Mouse (Mus musculus) liver, embryonic 11.5 days (tissue): Measurements from ENCODE around the gene Herc3. TPM values are rescaled to one million over a fixed set of nuclear protein-coding genes. Genes with fewer than 3 reads are reported as not detected.

Source experiments
- ATAC-seq: fragments of 200-750 bp; cut with Nextera tagmentation; replicated peaks from 2 replicates; pipeline ENCODE4 v1.8.0; 2017; ENCODE audit warnings: moderate number of reproducible peaks, mild to moderate bottlenecking, moderate TSS enrichment, moderate library complexity; ENCODE audit not compliant: low FRiP score
- DNase-seq: peaks from one replicate; pipeline ENCODE4 v3.0.0-alpha.2; 2017; ENCODE audit warnings: low spot score
- H3K27ac ChIP-seq: fragments of 300-500 bp; sonication (generic); 2 replicates; pipeline ENCODE4 v1.5.1; 2014; ENCODE audit warnings: mild to moderate bottlenecking, low read depth, low read length, control low read depth
- H3K27me3 ChIP-seq: fragments of 300-500 bp; sonication (generic); replicated peaks from 2 replicates; pipeline ENCODE4 v1.6.1; 2014; ENCODE audit warnings: low read length, mixed read lengths; ENCODE audit not compliant: control insufficient read depth, insufficient read depth
- H3K36me3 ChIP-seq: fragments of 300-500 bp; sonication (generic); 2 replicates; pipeline ENCODE4 v1.6.1; 2014; ENCODE audit warnings: mild to moderate bottlenecking, low read length, moderate library complexity, mixed read lengths; ENCODE audit not compliant: control insufficient read depth, insufficient read depth
- H3K4me1 ChIP-seq: fragments of 300-500 bp; sonication (generic); replicated peaks from 2 replicates; pipeline ENCODE4 v1.6.1; 2014; ENCODE audit warnings: low read length, mixed read lengths; ENCODE audit not compliant: control insufficient read depth, insufficient read depth
- H3K4me2 ChIP-seq: fragments of 300-500 bp; sonication (generic); 2 replicates; pipeline ENCODE4 v1.6.1; 2014; ENCODE audit warnings: mild to moderate bottlenecking, control low read depth, moderate library complexity
- H3K4me3 ChIP-seq: fragments of 300-500 bp; sonication (generic); 2 replicates; pipeline ENCODE4 v1.5.1; 2014; ENCODE audit warnings: low read depth, low read length, control low read depth
- H3K9ac ChIP-seq: fragments of 300-500 bp; sonication (generic); 2 replicates; pipeline ENCODE4 v1.6.1; 2014; ENCODE audit warnings: low read depth, low read length, control low read depth
- H3K9me3 ChIP-seq: fragments of 300-500 bp; sonication (generic); 2 replicates; pipeline ENCODE4 v1.6.1; 2016; ENCODE audit warnings: low read length, inconsistent platforms, mixed read lengths; ENCODE audit not compliant: control insufficient read depth
- WGBS: fragments of 180-500 bp; shearing (Covaris S2); extraction: QIAGEN DNeasy Blood & Tissue Kit; methylation state at CpG from one replicate; pipeline ENCODE4 v1.1.7; 2014; 5-methylcytosine and 5-hydroxymethylcytosine counted together
- polyA plus RNA-seq: library from polyadenylated mRNA; unstranded; fragments of >200 nt; fragmentation: Nextera tagmentation; extraction: Ambion mirVana; gene quantifications from 2 replicates; pipeline ENCODE4 v1.2.1, GENCODE M21; 2014

Gene Herc3
- polyA plus RNA-seq, 1 experiment from 2014 or later: 3.6 TPM

GRCm38 (mm10) chr6:58962691-58963090 lies 131.4 kb downstream of the Herc3 start:
- DNase-seq (no peak), ATAC-seq (no peak)
- no peaks in the 10 kb centered on the region for H3K9me3 ChIP-seq
- H3K27me3 ChIP-seq: no peaks in the 10 kb centered on the region
- H3K4me3 ChIP-seq: no peak overlapping the region
- no peak overlapping the region for H3K9ac ChIP-seq
- H3K27ac ChIP-seq: no peak overlapping the region
- WGBS: 79% methylated on average over 5 of the region's 5 CpGs
- no peaks in the 10 kb centered on the region for H3K36me3 ChIP-seq
- no peak overlapping the region for H3K4me2 ChIP-seq
- H3K4me1 ChIP-seq: 0 out of 2 replicates have a peak, but pooled peaks cover 4% of the 10 kb centered on the region

GRCm38 (mm10) chr6:58964091-58964490 lies 132.8 kb downstream of the Herc3 start:
- Histone ChIP-seq H3K4me2 (no peak overlapping the region), H3K9ac (no peak overlapping the region), H3K36me3 (no peaks in the 10 kb centered on the region), H3K27ac (no peak overlapping the region), H3K9me3 (no peaks in the 10 kb centered on the region), H3K27me3 (no peaks in the 10 kb centered on the region), H3K4me3 (no peak overlapping the region), H3K4me1 (0 out of 2 replicates have a peak, but pooled peaks cover 4% of the 10 kb centered on the region)
- no peak for ATAC-seq
- 84% methylated on average over 2 of the region's 2 CpGs for WGBS
- no peak for DNase-seq

- ATAC-seq: no peak
Measured at GRCm38 (mm10) chr6:58964565-58964964, 133.3 kb downstream of the Herc3 start.

GRCm38 (mm10) chr6:58965071-58965831 lies 134.0 kb downstream of the Herc3 start:
- Histone ChIP-seq H3K36me3 (no peaks in the 10 kb centered on the region), H3K4me2 (peak overlapping the region; percentile 27; the same call in 1 of the 2 replicates), H3K27me3 (no peaks in the 10 kb centered on the region), H3K27ac (no peak overlapping the region; the same call in 1 of the 2 replicates), H3K4me1 (0 out of 2 replicates have a peak, but pooled peaks cover 4% of the 10 kb centered on the region), H3K9me3 (no peaks in the 10 kb centered on the region), H3K4me3 (no peak overlapping the region), H3K9ac (no peak overlapping the region)
- ATAC-seq: no peak
- WGBS: 34% methylated on average over 12 of the region's 12 CpGs
- no peak for DNase-seq

More at GRCm38 (mm10) chr6:58964565-58964964, 133.3 kb downstream of the Herc3 start:
- DNase-seq: no peak
- Histone ChIP-seq H3K9me3 (no peaks in the 10 kb centered on the region), H3K4me3 (no peak overlapping the region), H3K27me3 (no peaks in the 10 kb centered on the region), H3K4me2 (no peak overlapping the region), H3K36me3 (no peaks in the 10 kb centered on the region), H3K4me1 (0 out of 2 replicates have a peak, but pooled peaks cover 4% of the 10 kb centered on the region), H3K9ac (no peak overlapping the region), H3K27ac (no peak overlapping the region)

GRCm38 (mm10) chr6:58968272-58968671 lies 137.0 kb downstream of the Herc3 start:
- H3K4me1 ChIP-seq: 0 out of 2 replicates have a peak, but pooled peaks cover 4% of the 10 kb centered on the region
- DNase-seq (no peak), ATAC-seq (no peak)
- no peak overlapping the region for H3K27ac ChIP-seq
- H3K4me2 ChIP-seq: no peak overlapping the region
- WGBS: 79% methylated on average over 3 of the region's 3 CpGs
- H3K36me3 ChIP-seq: no peaks in the 10 kb centered on the region
- no peak overlapping the region for H3K4me3 ChIP-seq
- no peak overlapping the region for H3K9ac ChIP-seq
- no peaks in the 10 kb centered on the region for H3K9me3 ChIP-seq
- no peaks in the 10 kb centered on the region for H3K27me3 ChIP-seq

Other genes starting within 250 kb of the Herc3 start
- 135 and 153 TPM in 2 replicates for gene Abcg2, start 246.9 kb upstream of the Herc3 start, polyA plus RNA-seq
- 0.77 and 1.0 TPM in 2 replicates for gene Nap1l5, start 75.6 kb downstream of the Herc3 start, polyA plus RNA-seq
- gene Fam13a, start 193.1 kb downstream of the Herc3 start, polyA plus RNA-seq: 1.5 and 2.1 TPM in 2 replicates